ENCODE assay signal across 9 mouse cellular contexts in genomic region chr4:54945603-54946445, GRCm38 (mm10). TPM values are rescaled to one million over a fixed set of nuclear protein-coding genes. Genes with fewer than 3 reads are reported as not detected.
DNase-seq lines count a peak whose midpoint lies in the region; ATAC-seq and TF ChIP-seq lines count a peak whose summit lies in the region.
"Had no signal": no experiment of that assay in that cellular context is flagged by ENCODE, and none has a peak within 500 bp of the region (broad histone marks: within the 10 kb centered on the region; RNA-seq: fewer than 3 reads in every experiment).

No protein-coding gene starts in this region.

- under 1% methylated on average over 36 of the region's 36 CpGs for WGBS in forebrain, postnatal 0 days
- WGBS in neural tube, embryonic 11.5 days, result under 1% methylated on average over 36 of the region's 36 CpGs

- no peak; the same call in 1 of the 2 replicates for TF ChIP-seq CTCF in forebrain, postnatal 0 days (IDR thresholded peaks at IDR 0.05; ENCODE audit: low read depth)

- peak overlapping the region; percentile 85 for H3K9ac ChIP-seq in forebrain, postnatal 0 days
- peak overlapping the region; percentile 98 for H3K9ac ChIP-seq in neural tube, embryonic 11.5 days (ENCODE audit: low read length)

- H3K4me3 ChIP-seq in forebrain, postnatal 0 days (ENCODE audit: low read depth, low read length), result peak overlapping the region; percentile 67
- H3K4me3 ChIP-seq in neural tube, embryonic 11.5 days (ENCODE audit: low read depth, low read length), result peak overlapping the region; percentile 90

- H3K27me3 ChIP-seq in forebrain, postnatal 0 days (ENCODE audit: insufficient read depth, low read length), result no peaks in the 10 kb centered on the region
- no peaks in the 10 kb centered on the region for H3K27me3 ChIP-seq in neural tube, embryonic 11.5 days (ENCODE audit: control insufficient read depth, insufficient read depth, low read length)
- H3K27me3 ChIP-seq: Patski had no signal

- H3K9me3 ChIP-seq in forebrain, postnatal 0 days (ENCODE audit: low read length), result no peaks in the 10 kb centered on the region
- H3K9me3 ChIP-seq in neural tube, embryonic 11.5 days (ENCODE audit: control insufficient read depth, low read length), result no peaks in the 10 kb centered on the region

- peaks cover 9% of the 10 kb centered on the region for H3K4me1 ChIP-seq in forebrain, postnatal 0 days (ENCODE audit: insufficient read depth)
- 0 out of 2 replicates have a peak, but pooled peaks cover 2% of the 10 kb centered on the region for H3K4me1 ChIP-seq in neural tube, embryonic 11.5 days (ENCODE audit: control insufficient read depth, insufficient read depth, low read length)

- H3K36me3 ChIP-seq in forebrain, postnatal 0 days (ENCODE audit: insufficient read depth), result no peaks in the 10 kb centered on the region
- no peaks in the 10 kb centered on the region for H3K36me3 ChIP-seq in neural tube, embryonic 11.5 days (ENCODE audit: control insufficient read depth, insufficient read depth, low read length)

- peak; percentile 7 for DNase-seq in heart, adult 8-10 months (ENCODE audit: low spot score)
- no peak for DNase-seq in heart, adult 11 months
- DNase-seq in ZHBTc4 (ENCODE audit: low read depth, low spot score), result peak; percentile 70
- DNase-seq in forebrain, postnatal 0 days, result no peak
- DNase-seq in kidney, postnatal 10 days, result peak; percentile 52
- DNase-seq in neural tube, embryonic 11.5 days (ENCODE audit: low spot score), result peak; percentile 82
- DNase-seq in natural killer cell, adult 2 months (ENCODE audit: low spot score in 2 of 2), result no peak

- ATAC-seq in forebrain, postnatal 0 days, result peak; percentile 10
- ATAC-seq in neural tube, embryonic 11.5 days (ENCODE audit: insufficient read depth, low FRiP score, low TSS enrichment), result peak; percentile 62
- ATAC-seq in erythroid progenitor cell, adult 5-6 weeks (replicated peaks; ENCODE audit: low FRiP score, poor library complexity, severe bottlenecking), result no peak

- H3K27ac ChIP-seq in forebrain, postnatal 0 days (ENCODE audit: low read depth, low read length), result peak overlapping the region; percentile 98
- H3K27ac ChIP-seq in neural tube, embryonic 11.5 days (ENCODE audit: low read depth, low read length), result peak overlapping the region; percentile 99

- peak overlapping the region; percentile 84 for H3K4me2 ChIP-seq in forebrain, postnatal 0 days (ENCODE audit: low read depth)
- peak overlapping the region; percentile 51 for H3K4me2 ChIP-seq in neural tube, embryonic 11.5 days (ENCODE audit: low read depth)

RNA-seq across cellular contexts. Expression of gene Zfp462, which starts 1.0 kb away (rescaled TPM):
- total RNA-seq in heart, adult 8-10 months (2022), result 1 to 10 TPM; 4.4 to 7.8 (median 6.4) TPM
- total RNA-seq in forebrain, postnatal 0 days (2014; rRNA removed), result 33.2 and 48.4 TPM in 2 replicates
- 4.4 and 6.2 TPM in 2 replicates for polyA plus RNA-seq in forebrain, postnatal 0 days (2015; fragmentation: Nextera tagmentation; extraction: Ambion mirVana)
- polyA plus RNA-seq in neural tube, embryonic 11.5 days (2014; fragmentation: Nextera tagmentation; extraction: Ambion mirVana), result 14.5 and 16.4 TPM in 2 replicates
- total RNA-seq in erythroid progenitor cell, adult 5-6 weeks (2015; ENCODE audit: low replicate concordance), result not detected in 2 replicates
- not detected in 2 replicates for total RNA-seq in erythroid progenitor cell, adult 5-6 weeks (2017; ENCODE audit: low replicate concordance)

Comparison
In these comparisons a context has a peak if more than half of its experiments do, and no peak if none do; other contexts are left out.
1. DNase-seq: peak in heart, adult 8-10 months (single experiment), ZHBTc4 (single experiment), kidney, postnatal 10 days (single experiment) and neural tube, embryonic 11.5 days (single experiment); none in heart, adult 11 months (single experiment), forebrain, postnatal 0 days (single experiment) and natural killer cell, adult 2 months (0 of 2).
2. RNA of gene Zfp462, which starts 1.0 kb away (total RNA-seq): 33.2 to 48.4 TPM in forebrain, postnatal 0 days and 4.4 to 7.8 TPM in heart, adult 8-10 months; not detected in erythroid progenitor cell, adult 5-6 weeks; every median in the first group is over 4 times any median in the second.